Mouse (Mus musculus): ENCODE results near the gene Wrnip1. TPM values are rescaled to one million over a fixed set of nuclear protein-coding genes. Genes with fewer than 3 reads are reported as not detected.

Gene Wrnip1
- polyA plus RNA-seq, 1 experiment from 2014 or later: 32.9 TPM

DNA sequence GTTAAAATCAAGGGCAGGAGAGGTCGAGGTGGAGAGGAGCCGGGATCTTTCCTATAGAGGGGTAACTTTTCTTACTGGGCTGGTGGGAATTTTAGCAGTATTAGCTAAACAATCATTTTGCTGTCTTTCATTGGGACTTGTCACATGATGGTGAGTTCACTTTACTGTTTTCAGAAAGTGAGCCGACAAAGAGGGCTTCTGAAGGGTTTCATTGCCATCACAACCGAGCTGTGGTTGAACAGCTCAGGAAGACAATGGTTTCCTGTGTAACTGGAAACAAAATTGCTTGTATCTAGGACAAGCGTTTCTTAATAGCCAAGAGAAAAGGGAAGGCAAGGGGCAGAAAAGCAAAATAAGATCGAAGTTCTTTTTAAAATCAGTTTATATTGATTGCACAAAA lies 31.4 kb downstream of the Wrnip1 start:
- no peak overlapping the region for H3K9ac ChIP-seq
- H3K36me3 ChIP-seq: no peaks in the 10 kb centered on the region
- H3K4me3 ChIP-seq: no peak overlapping the region
- ATAC-seq (ENCODE audit: insufficient number of reproducible peaks, insufficient read depth, low FRiP score, low TSS enrichment): no peak
- H3K27ac ChIP-seq: no peak overlapping the region
- H3K4me1 ChIP-seq: no peaks in the 10 kb centered on the region
- no peak overlapping the region for H3K4me2 ChIP-seq (replicated peaks)
- H3K9me3 ChIP-seq: no peaks in the 10 kb centered on the region
- no peaks in the 10 kb centered on the region for H3K27me3 ChIP-seq
- WGBS: 45% methylated on average over 6 of the region's 6 CpGs

DNA sequence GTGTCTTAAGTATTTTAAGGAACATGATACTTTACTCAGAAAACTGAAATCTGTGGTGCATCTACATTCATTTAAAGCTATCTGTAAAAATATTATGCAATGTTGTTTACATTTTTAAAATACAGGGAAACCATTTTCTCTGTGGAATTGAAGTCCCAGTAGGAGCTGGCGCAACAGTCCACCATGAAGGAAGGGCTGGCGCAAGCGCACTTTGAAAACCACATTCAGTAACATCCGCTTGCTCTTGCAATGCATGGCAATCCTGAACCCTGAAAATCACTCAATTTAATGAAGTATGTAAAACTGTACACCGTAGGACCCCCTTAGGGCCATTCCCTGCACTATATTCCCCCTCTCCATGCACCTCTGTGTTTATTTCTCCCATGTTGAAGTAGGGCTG lies 32.7 kb downstream of the Wrnip1 start:
- Histone ChIP-seq H3K27me3 (no peaks in the 10 kb centered on the region), H3K9me3 (no peaks in the 10 kb centered on the region), H3K4me2 (replicated peaks) (no peak overlapping the region), H3K36me3 (no peaks in the 10 kb centered on the region), H3K27ac (no peak overlapping the region), H3K9ac (no peak overlapping the region), H3K4me1 (no peaks in the 10 kb centered on the region), H3K4me3 (no peak overlapping the region)
- WGBS: 91% methylated on average over 5 of the region's 5 CpGs
- no peak for ATAC-seq (ENCODE audit: insufficient number of reproducible peaks, insufficient read depth, low FRiP score, low TSS enrichment)

DNA sequence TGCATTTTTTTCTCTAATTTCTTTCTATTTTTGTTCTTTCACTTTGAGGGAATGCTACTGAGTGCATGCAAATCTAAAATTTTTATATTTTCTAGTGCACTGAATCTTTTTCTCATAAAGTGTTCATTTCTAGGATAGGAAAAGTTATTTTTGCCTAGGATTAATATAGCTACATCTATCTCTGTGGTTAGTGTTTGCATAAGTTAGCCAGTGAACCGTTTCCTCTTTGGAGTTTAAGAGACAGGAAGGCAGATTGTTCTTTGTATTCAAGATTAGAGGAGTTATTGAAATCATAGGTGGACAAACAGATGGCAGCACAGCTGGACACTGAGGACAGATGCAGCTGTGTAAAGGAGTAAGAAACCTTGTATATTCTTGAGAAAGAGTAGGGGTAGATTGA lies 37.5 kb downstream of the Wrnip1 start:
- H3K4me2 ChIP-seq (replicated peaks): no peak overlapping the region
- no peaks in the 10 kb centered on the region for H3K9me3 ChIP-seq
- no peaks in the 10 kb centered on the region for H3K27me3 ChIP-seq
- no peaks in the 10 kb centered on the region for H3K36me3 ChIP-seq
- H3K4me3 ChIP-seq: no peak overlapping the region
- 50% methylated on average over 1 of the region's 1 CpGs for WGBS
- ATAC-seq (ENCODE audit: insufficient number of reproducible peaks, insufficient read depth, low FRiP score, low TSS enrichment): no peak
- H3K4me1 ChIP-seq: no peaks in the 10 kb centered on the region
- no peak overlapping the region for H3K9ac ChIP-seq
- no peak overlapping the region for H3K27ac ChIP-seq

DNA sequence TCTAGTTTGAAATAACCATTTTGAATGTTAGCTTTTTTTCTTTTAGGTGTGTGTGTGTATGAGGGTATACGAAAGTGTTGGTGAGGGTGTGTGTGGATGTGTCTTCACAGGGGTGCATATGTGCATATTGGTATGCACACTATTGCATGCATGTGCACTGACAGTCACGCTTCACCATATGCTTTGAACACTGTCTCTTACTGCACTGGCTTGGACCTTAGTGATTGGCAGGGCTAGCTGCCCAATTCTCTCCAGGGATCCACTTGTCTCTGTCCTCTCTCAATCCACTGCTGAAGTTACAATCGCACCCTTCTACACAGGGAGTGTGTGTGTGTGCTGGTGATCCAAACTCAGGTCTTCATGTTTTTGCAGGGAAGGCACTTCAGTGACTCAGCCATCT lies 39.5 kb downstream of the Wrnip1 start:
- Histone ChIP-seq H3K4me2 (replicated peaks) (no peak overlapping the region), H3K4me1 (no peaks in the 10 kb centered on the region), H3K27me3 (no peaks in the 10 kb centered on the region), H3K27ac (no peak overlapping the region), H3K9me3 (no peaks in the 10 kb centered on the region), H3K36me3 (no peaks in the 10 kb centered on the region), H3K9ac (no peak overlapping the region), H3K4me3 (no peak overlapping the region)
- WGBS: 98% methylated on average over 3 of the region's 3 CpGs
- ATAC-seq (ENCODE audit: insufficient number of reproducible peaks, insufficient read depth, low FRiP score, low TSS enrichment): no peak

DNA sequence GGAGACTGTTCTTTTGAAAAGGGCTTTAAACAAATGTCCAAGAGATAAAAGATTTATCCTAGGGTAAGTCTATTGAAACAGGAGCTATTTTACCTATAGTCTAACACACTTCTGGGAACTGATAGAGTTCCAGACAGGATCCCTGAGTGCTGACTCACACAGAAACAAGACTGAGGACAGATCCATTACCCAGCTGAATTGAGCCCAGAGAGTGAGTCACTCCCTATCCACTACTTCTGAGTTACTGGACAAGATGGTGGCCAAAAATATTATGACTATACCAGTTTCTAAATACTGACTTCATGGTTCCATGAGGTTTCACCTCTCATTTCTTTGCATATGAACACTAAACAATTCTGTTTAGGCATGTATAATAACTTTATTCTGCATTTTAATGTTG lies 44.4 kb downstream of the Wrnip1 start:
- no peak overlapping the region for H3K27ac ChIP-seq
- no peak for ATAC-seq (ENCODE audit: insufficient number of reproducible peaks, insufficient read depth, low FRiP score, low TSS enrichment)
- H3K9me3 ChIP-seq: no peaks in the 10 kb centered on the region
- H3K36me3 ChIP-seq: no peaks in the 10 kb centered on the region
- H3K9ac ChIP-seq: no peak overlapping the region
- H3K4me2 ChIP-seq (replicated peaks): no peak overlapping the region
- H3K4me3 ChIP-seq: no peak overlapping the region
- no peaks in the 10 kb centered on the region for H3K27me3 ChIP-seq
- no peaks in the 10 kb centered on the region for H3K4me1 ChIP-seq

DNA sequence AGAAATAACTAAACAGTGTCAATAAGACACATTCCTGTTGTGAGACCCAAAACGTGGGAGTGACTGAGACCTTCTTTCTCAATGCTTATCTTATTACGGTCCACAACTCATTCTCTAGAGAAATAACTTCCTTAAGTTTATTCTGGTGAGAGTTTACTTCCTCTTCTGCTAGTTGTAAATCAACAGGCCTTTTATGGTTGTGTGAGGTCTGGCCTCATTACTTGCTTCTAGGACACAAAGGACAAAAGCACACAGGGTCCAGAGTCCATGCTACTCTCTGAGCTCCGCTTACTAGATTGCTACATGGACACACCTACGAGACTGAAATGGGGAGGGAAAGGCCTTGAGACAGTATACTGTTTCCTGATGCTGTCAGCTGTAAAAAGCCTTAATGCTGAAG lies 47.3 kb downstream of the Wrnip1 start:
- Histone ChIP-seq H3K4me3 (no peak overlapping the region), H3K9ac (no peak overlapping the region), H3K4me1 (no peaks in the 10 kb centered on the region), H3K9me3 (no peaks in the 10 kb centered on the region), H3K27ac (no peak overlapping the region), H3K4me2 (replicated peaks) (no peak overlapping the region), H3K27me3 (no peaks in the 10 kb centered on the region), H3K36me3 (no peaks in the 10 kb centered on the region)
- WGBS: 66% methylated on average over 4 of the region's 4 CpGs
- ATAC-seq (ENCODE audit: insufficient number of reproducible peaks, insufficient read depth, low FRiP score, low TSS enrichment): no peak

DNA sequence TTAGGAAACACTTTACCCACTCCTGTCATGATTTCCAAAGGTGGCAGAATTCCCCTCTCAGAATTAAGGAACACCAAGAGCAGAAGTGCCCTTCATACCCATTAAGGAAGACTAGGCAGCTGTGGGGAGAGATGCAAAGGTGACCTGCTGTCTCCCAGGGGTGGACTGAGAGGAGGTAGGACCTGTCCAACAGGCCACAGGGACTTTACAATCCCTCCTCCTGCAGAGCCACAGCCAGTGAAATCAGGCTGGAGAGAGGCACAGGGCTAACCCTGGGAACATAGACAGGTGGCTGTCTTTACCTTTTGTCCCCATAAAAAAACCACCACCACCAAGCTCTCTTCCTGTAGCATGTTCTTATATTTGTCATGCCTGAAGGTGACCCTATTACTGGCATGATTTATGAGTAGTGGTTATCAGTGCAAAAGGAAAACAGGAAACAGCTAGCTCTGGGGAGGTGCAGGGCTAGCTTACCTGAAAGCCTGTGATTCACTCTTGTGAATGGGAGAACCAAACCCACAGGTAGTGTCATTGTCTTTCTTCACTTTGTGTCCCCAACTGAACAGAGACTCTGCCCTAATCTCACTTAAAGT lies 47.8 kb downstream of the Wrnip1 start:
- no peak overlapping the region for H3K4me3 ChIP-seq
- H3K27ac ChIP-seq: no peak overlapping the region
- no peaks in the 10 kb centered on the region for H3K27me3 ChIP-seq
- no peaks in the 10 kb centered on the region for H3K9me3 ChIP-seq
- H3K9ac ChIP-seq: no peak overlapping the region
- H3K4me2 ChIP-seq (replicated peaks): no peak overlapping the region
- H3K4me1 ChIP-seq: no peaks in the 10 kb centered on the region
- no peak for ATAC-seq (ENCODE audit: insufficient number of reproducible peaks, insufficient read depth, low FRiP score, low TSS enrichment)
- no peaks in the 10 kb centered on the region for H3K36me3 ChIP-seq

DNA sequence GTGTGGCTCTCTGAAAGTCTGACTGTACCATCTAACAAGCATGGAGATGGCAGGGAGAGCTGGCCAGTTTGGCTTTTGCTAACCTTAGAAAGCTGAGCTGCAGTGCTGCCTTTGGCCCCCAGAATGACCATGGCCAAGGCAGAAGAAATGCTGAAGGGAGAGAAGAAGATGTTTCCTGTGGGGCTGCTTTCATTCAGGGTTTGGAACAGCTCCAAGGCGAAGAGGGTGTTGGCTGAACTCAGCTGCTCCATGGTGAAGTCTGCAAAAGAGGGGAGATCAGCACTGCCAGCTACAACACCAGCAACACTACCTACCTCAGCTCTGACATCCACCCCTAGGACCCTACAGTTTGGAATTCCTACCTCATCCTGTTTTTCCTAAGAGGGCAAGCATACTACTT lies 48.3 kb downstream of the Wrnip1 start:
- WGBS: 65% methylated on average over 1 of the region's 1 CpGs
- H3K36me3 ChIP-seq: no peaks in the 10 kb centered on the region
- no peak overlapping the region for H3K27ac ChIP-seq
- no peak overlapping the region for H3K4me2 ChIP-seq (replicated peaks)
- H3K27me3 ChIP-seq: no peaks in the 10 kb centered on the region
- no peak overlapping the region for H3K4me3 ChIP-seq
- H3K4me1 ChIP-seq: no peaks in the 10 kb centered on the region
- no peaks in the 10 kb centered on the region for H3K9me3 ChIP-seq
- ATAC-seq (ENCODE audit: insufficient number of reproducible peaks, insufficient read depth, low FRiP score, low TSS enrichment): no peak
- H3K9ac ChIP-seq: no peak overlapping the region

DNA sequence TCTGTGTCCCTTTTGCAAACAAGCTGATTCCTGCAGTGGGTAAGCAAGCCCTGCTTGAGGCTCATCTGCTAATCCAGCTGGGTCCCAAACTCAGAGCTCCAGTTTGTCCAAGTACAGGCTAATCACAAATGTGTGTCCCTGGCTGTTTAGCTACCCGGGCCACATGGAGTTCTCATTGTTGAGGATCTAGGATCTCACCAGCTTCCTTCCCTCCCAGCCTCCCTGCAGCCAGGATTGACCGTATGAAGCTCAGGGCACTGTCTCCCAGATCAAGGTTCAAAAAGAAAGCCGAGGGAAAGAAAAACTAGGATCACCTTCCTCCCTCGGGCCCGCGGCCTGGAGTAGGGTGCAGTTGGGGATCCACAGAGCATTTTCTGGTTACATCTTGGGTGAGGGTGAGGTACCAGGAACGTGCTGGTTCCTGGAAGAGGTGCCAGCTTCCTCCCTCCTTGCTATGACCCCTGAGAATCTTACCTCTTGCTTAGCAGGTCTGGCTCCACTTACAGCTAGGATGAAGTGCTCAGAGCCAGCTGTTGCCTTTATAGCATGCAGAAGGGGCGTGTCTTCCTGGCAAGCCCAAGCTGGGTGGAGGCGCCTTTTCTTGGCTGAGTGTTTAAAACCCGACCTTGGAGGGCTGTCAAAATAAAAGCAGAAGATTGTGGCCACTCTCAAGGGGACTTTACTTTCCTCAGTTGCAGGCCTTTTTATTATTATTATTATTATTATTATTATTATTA lies 49.0 kb downstream of the Wrnip1 start, which contains the start of gene Serpinb1a:
Serpinb1a (minus strand) TSS at position 518 of the 737 bp plus-strand sequence.
- Histone ChIP-seq H3K27me3 (no peaks in the 10 kb centered on the region), H3K27ac (no peak within 1 kb of the TSS), H3K4me2 (replicated peaks) (no peak within 1 kb of the TSS), H3K9me3 (no peaks in the 10 kb centered on the region), H3K9ac (no peak within 1 kb of the TSS), H3K4me1 (no peaks in the 10 kb centered on the region), H3K4me3 (no peak within 1 kb of the TSS), H3K36me3 (no peaks in the 10 kb centered on the region)
- ATAC-seq (ENCODE audit: insufficient number of reproducible peaks, insufficient read depth, low FRiP score, low TSS enrichment): no peak
- WGBS: 58% methylated on average over 10 of the region's 10 CpGs

DNA sequence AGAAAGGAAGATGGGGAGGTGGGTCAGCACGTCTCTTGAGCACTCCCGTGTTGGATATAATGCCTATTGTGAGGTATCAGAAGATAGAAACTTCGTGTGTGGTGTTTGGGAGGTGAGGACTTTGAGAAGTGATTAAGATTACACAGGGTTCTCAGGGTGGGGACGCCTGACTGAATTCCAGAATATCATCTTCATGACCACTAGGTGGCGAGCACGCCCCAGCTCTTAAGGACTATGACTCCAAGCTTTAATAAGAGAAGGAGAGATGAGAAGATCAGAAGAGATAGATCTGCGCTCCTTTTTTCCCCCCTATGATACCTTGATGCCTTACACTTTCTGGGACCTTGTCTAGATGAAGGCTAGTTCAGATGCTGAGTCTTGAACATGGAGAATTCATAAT lies 50.1 kb downstream of the Wrnip1 start:
- Histone ChIP-seq H3K27me3 (no peaks in the 10 kb centered on the region), H3K9ac (no peak overlapping the region), H3K36me3 (no peaks in the 10 kb centered on the region), H3K4me3 (no peak overlapping the region), H3K4me1 (no peaks in the 10 kb centered on the region), H3K27ac (no peak overlapping the region), H3K4me2 (replicated peaks) (no peak overlapping the region), H3K9me3 (no peaks in the 10 kb centered on the region)
- WGBS: 11% methylated on average over 7 of the region's 7 CpGs
- no peak for ATAC-seq (ENCODE audit: insufficient number of reproducible peaks, insufficient read depth, low FRiP score, low TSS enrichment)

DNA sequence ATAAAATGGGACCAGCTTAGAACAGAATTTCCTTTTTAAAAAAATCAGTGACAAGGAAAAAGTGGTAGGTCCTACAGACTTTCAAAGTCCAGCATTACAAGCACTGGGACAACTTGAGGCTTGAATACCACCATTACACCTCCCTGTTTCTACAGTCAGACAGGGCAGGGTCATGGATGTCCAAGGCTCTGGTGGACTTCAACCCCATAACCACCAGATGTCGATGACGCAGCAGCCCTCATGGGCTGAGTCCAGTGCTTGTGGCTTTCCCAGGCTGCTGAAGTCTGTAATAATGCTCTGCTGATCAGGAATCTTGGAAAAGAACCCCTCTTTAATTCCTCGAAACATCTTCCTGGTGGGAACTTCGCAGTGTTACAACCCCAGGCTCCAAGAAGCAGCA lies 50.7 kb downstream of the Wrnip1 start:
- Histone ChIP-seq H3K4me2 (replicated peaks) (no peak overlapping the region), H3K4me3 (no peak overlapping the region), H3K27me3 (no peaks in the 10 kb centered on the region), H3K4me1 (no peaks in the 10 kb centered on the region), H3K9ac (no peak overlapping the region), H3K9me3 (no peaks in the 10 kb centered on the region), H3K27ac (no peak overlapping the region), H3K36me3 (no peaks in the 10 kb centered on the region)
- WGBS: 93% methylated on average over 4 of the region's 4 CpGs
- no peak for ATAC-seq (ENCODE audit: insufficient number of reproducible peaks, insufficient read depth, low FRiP score, low TSS enrichment)

DNA sequence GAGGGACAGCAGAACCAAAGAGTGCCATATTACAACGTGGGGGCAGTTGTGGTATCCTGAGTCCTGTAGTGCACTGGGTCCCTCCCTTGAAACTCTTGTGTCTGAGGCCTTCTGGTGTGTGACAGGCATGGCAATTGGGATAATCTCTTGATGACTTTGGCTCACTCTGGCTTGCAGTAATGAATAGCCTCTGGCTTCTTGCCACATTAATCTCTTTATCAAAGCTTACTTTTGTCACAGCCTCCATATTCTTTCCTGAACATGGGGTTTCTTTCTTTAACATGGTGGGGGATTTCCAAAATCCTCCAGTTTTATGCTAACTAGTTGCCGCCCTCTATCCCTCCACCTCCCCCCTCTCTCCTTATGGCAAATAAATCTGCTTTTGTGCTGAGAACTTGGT lies 51.2 kb downstream of the Wrnip1 start:
- no peaks in the 10 kb centered on the region for H3K27me3 ChIP-seq
- no peaks in the 10 kb centered on the region for H3K4me1 ChIP-seq
- no peaks in the 10 kb centered on the region for H3K36me3 ChIP-seq
- no peak overlapping the region for H3K9ac ChIP-seq
- H3K4me3 ChIP-seq: no peak overlapping the region
- no peaks in the 10 kb centered on the region for H3K9me3 ChIP-seq
- H3K4me2 ChIP-seq (replicated peaks): no peak overlapping the region
- H3K27ac ChIP-seq: no peak overlapping the region
- WGBS: 69% methylated on average over 2 of the region's 2 CpGs
- ATAC-seq (ENCODE audit: insufficient number of reproducible peaks, insufficient read depth, low FRiP score, low TSS enrichment): no peak

Data from embryonic facial prominence, embryonic 12.5 days (tissue).